Mouse (Mus musculus): ENCODE measurements around the gene Ptprk. TPM values are rescaled to one million over a fixed set of nuclear protein-coding genes. Genes with fewer than 3 reads are reported as not detected.
A peak's percentile ranks its signal among the peaks of the same experiment; 100 is the strongest.

Ptprk gene
- 45.2 and 46.4 TPM in 2 replicates for polyA plus RNA-seq (2015; fragmentation: Nextera tagmentation; extraction: Ambion mirVana)

DNA sequence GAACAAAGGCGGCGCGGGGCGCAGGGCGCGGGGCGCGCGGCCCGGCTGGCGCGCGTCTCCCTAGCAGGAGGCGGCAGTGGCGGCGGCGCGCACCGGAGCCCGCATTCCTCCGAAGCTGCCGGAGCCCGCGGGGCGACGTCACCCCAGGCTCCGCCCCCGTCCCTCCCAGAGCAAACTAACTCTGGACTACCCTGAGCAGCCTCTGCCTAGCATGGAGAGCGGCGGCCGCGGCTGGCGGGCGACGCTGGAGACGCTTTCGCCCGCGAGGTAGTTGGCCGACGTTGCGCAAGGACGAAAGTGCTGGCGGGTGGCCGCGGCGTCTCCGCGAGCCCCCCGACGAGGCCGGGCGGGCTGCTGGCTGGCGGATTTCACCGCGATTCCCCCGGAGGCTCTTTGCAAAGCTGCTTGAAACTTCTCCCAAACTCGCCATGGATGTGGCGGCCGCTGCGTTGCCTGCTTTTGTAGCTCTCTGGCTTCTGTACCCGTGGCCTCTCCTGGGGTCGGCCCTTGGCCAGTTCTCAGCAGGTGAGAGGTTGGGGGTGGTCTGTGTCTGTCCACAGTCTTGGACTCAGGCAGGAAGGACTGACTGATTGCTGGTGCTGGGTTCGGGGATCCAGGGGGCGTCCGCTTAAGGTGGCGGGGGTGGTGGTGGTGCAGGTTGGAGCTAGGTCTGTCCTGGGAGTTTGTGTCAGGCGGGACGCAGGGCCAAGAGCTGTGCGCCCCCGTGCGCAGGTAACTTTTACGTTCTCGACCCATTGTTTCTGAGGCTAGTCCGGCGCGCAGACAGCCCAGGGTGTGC is at the start of gene Ptprk:
TSS of gene Ptprk (plus strand) at position 168 of the 799 bp plus-strand sequence.
- H3K27ac ChIP-seq (ENCODE audit: low read length) = peak within 1 kb of the TSS; percentile 97
- WGBS = under 1% methylated on average over 72 of the region's 77 CpGs
- peak; percentile 98 for ATAC-seq (ENCODE audit: insufficient read depth, low FRiP score)

DNA sequence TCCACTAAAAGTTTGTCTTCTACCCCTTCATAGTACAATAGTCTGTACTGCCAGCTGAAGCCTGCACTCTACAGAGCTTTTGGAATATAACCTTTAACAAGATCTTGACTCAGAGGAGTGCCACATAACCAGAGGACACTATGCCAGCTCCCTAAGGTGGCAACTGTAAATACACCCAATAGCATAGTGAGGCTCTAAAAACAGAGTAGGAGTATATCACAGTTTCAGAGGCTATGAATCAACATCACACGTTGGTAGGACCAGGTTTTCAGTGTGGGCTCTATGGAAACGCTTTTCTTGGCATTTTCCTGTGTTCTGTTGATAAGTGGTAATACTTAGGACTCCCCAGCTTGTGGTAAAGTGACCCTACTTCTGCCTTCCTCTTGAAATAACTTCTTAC is 46.8 kb upstream of the Ptprk start:
- H3K4me1 ChIP-seq (ENCODE audit: control insufficient read depth, insufficient read depth, low read length) = no peaks in the 10 kb centered on the region
- 68% methylated on average over 2 of the region's 2 CpGs for WGBS
- no peak for ATAC-seq (ENCODE audit: insufficient read depth, low FRiP score)
- no peak overlapping the region for H3K4me2 ChIP-seq (ENCODE audit: low read depth, low read length)
- no peaks in the 10 kb centered on the region for H3K9me3 ChIP-seq (replicated peaks; ENCODE audit: control insufficient read depth, low read length)
- H3K27me3 ChIP-seq (ENCODE audit: control insufficient read depth, insufficient read depth, low read length) = no peaks in the 10 kb centered on the region
- no peak overlapping the region for H3K9ac ChIP-seq (ENCODE audit: low read length)
- H3K36me3 ChIP-seq (ENCODE audit: control insufficient read depth, insufficient read depth, low read length) = no peaks in the 10 kb centered on the region
- H3K4me3 ChIP-seq (replicated peaks; ENCODE audit: low read length) = no peak overlapping the region
- no peak overlapping the region for H3K27ac ChIP-seq (ENCODE audit: low read length)

More for the DNA sequence above, at the start of gene Ptprk:
- no peaks in the 10 kb centered on the region for H3K9me3 ChIP-seq (replicated peaks; ENCODE audit: control insufficient read depth, low read length)
- no peaks in the 10 kb centered on the region for H3K36me3 ChIP-seq (ENCODE audit: control insufficient read depth, insufficient read depth, low read length)
- peaks cover 8% of the 10 kb centered on the region for H3K4me1 ChIP-seq (ENCODE audit: control insufficient read depth, insufficient read depth, low read length)
- H3K9ac ChIP-seq (ENCODE audit: low read length) = peak within 1 kb of the TSS; percentile 94
- peak within 1 kb of the TSS; percentile 96 for H3K4me3 ChIP-seq (replicated peaks; ENCODE audit: low read length)
- no peaks in the 10 kb centered on the region for H3K27me3 ChIP-seq (ENCODE audit: control insufficient read depth, insufficient read depth, low read length)
- peak within 1 kb of the TSS; percentile 72 for H3K4me2 ChIP-seq (ENCODE audit: low read depth, low read length)

DNA sequence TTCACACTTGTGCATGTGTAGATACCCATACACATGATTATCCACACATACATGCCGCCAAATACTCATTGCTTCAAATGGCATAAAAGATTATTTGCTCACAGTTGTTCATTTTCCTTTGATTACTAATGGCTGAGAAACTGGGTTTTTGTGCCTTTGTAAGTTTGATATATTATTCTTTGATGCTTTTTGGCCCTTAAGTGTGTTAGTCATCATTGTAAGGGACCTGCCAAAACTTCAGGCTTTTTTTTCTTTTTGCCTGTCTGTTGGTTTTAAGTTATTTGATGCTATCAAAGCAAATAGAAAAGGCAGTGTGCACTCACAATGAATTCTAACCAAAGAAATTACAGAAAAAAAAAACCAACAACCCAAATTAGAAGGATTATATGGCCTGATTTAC is 38.2 kb upstream of the Ptprk start:
- H3K4me2 ChIP-seq (ENCODE audit: low read depth, low read length) = no peak overlapping the region
- 93% methylated on average over 1 of the region's 1 CpGs for whole genome bisulfite sequencing
- H3K36me3 ChIP-seq (ENCODE audit: control insufficient read depth, insufficient read depth, low read length) = no peaks in the 10 kb centered on the region
- no peak for ATAC-seq (ENCODE audit: insufficient read depth, low FRiP score)
- no peak overlapping the region for H3K4me3 ChIP-seq (replicated peaks; ENCODE audit: low read length)
- no peaks in the 10 kb centered on the region for H3K27me3 ChIP-seq (ENCODE audit: control insufficient read depth, insufficient read depth, low read length)
- H3K27ac ChIP-seq (ENCODE audit: low read length) = no peak overlapping the region
- no peaks in the 10 kb centered on the region for H3K4me1 ChIP-seq (ENCODE audit: control insufficient read depth, insufficient read depth, low read length)
- H3K9ac ChIP-seq (ENCODE audit: low read length) = no peak overlapping the region
- no peaks in the 10 kb centered on the region for H3K9me3 ChIP-seq (replicated peaks; ENCODE audit: control insufficient read depth, low read length)

DNA sequence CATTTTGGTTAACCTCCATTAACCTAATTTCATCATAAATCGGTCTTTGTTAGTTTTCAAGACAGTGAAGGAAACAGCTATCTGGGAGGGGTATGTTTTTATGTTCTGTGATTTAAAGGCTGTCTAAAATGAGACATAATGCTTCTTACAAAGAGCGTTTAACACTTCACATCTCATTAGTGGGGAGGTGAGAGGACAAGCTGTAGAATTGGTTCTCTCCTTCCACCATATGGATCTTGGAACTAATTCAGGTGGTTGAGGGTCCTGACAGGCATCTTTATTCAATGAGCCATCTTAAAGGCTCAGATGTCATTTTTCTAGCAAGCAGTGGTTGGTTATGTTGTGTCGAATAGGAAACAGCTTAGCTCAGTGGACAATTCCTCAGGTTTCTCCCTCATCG is 19.9 kb upstream of the Ptprk start:
- WGBS = 74% methylated on average over 4 of the region's 4 CpGs
- Histone ChIP-seq H3K27me3 (ENCODE audit: control insufficient read depth, insufficient read depth, low read length) (no peaks in the 10 kb centered on the region), H3K9ac (ENCODE audit: low read length) (no peak overlapping the region), H3K4me1 (ENCODE audit: control insufficient read depth, insufficient read depth, low read length) (no peaks in the 10 kb centered on the region), H3K27ac (ENCODE audit: low read length) (no peak overlapping the region), H3K36me3 (ENCODE audit: control insufficient read depth, insufficient read depth, low read length) (no peaks in the 10 kb centered on the region), H3K9me3 (replicated peaks; ENCODE audit: control insufficient read depth, low read length) (no peaks in the 10 kb centered on the region), H3K4me2 (ENCODE audit: low read depth, low read length) (no peak overlapping the region), H3K4me3 (replicated peaks; ENCODE audit: low read length) (no peak overlapping the region)
- ATAC-seq (ENCODE audit: insufficient read depth, low FRiP score) = no peak

DNA sequence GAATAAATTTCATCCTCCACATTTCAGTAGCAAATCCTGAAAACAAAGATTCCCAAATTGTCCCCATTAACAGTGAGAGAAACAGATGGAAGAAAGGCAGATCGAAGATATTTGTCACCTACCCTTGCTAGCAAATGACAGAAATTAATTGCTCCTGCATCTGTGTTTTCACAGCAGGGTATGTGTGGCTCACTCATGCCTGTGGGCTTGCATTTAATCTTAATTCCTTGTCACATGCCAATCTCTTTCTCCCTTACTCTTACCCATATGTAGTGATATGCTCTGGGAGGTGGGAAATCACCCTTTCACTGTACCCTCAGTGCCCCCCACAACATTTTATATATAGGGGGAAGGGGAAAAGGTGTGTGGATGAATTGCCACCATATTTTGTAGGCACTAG is 15.4 kb upstream of the Ptprk start:
- Histone ChIP-seq H3K4me3 (replicated peaks; ENCODE audit: low read length) (no peak overlapping the region), H3K9me3 (replicated peaks; ENCODE audit: control insufficient read depth, low read length) (no peaks in the 10 kb centered on the region), H3K4me2 (ENCODE audit: low read depth, low read length) (no peak overlapping the region), H3K9ac (ENCODE audit: low read length) (no peak overlapping the region), H3K27ac (ENCODE audit: low read length) (no peak overlapping the region), H3K4me1 (ENCODE audit: control insufficient read depth, insufficient read depth, low read length) (no peaks in the 10 kb centered on the region), H3K27me3 (ENCODE audit: control insufficient read depth, insufficient read depth, low read length) (no peaks in the 10 kb centered on the region), H3K36me3 (ENCODE audit: control insufficient read depth, insufficient read depth, low read length) (no peaks in the 10 kb centered on the region)
- no peak for ATAC-seq (ENCODE audit: insufficient read depth, low FRiP score)
- 94% methylated on average over 1 of the region's 1 CpGs for WGBS

DNA sequence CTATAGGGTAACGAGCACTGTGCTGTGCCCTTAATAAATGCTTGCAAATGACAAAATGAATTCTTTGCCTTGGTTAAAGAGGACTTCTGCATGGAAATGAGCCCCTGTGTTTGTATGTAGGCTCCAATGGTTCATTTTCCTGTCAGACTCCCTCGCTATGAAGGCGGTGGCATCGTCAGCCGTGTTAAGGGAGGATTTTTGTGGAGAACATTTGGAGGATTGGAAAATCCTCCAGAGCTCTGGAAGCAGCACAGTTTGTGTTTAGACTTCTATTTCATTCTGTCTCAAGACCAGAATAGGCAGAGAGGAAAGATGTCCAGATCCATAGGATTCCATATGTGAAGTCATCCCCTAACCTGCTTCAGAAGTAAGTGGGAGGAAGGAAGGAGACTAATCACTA is 6.6 kb upstream of the Ptprk start:
- H3K4me1 ChIP-seq (ENCODE audit: control insufficient read depth, insufficient read depth, low read length) = no peaks in the 10 kb centered on the region
- H3K27me3 ChIP-seq (ENCODE audit: control insufficient read depth, insufficient read depth, low read length) = no peaks in the 10 kb centered on the region
- no peak overlapping the region for H3K4me2 ChIP-seq (ENCODE audit: low read depth, low read length)
- H3K4me3 ChIP-seq (replicated peaks; ENCODE audit: low read length) = no peak overlapping the region
- H3K27ac ChIP-seq (ENCODE audit: low read length) = no peak overlapping the region
- 85% methylated on average over 5 of the region's 5 CpGs for WGBS
- H3K9ac ChIP-seq (ENCODE audit: low read length) = no peak overlapping the region
- no peaks in the 10 kb centered on the region for H3K9me3 ChIP-seq (replicated peaks; ENCODE audit: control insufficient read depth, low read length)
- no peaks in the 10 kb centered on the region for H3K36me3 ChIP-seq (ENCODE audit: control insufficient read depth, insufficient read depth, low read length)
- no peak for ATAC-seq (ENCODE audit: insufficient read depth, low FRiP score)

DNA sequence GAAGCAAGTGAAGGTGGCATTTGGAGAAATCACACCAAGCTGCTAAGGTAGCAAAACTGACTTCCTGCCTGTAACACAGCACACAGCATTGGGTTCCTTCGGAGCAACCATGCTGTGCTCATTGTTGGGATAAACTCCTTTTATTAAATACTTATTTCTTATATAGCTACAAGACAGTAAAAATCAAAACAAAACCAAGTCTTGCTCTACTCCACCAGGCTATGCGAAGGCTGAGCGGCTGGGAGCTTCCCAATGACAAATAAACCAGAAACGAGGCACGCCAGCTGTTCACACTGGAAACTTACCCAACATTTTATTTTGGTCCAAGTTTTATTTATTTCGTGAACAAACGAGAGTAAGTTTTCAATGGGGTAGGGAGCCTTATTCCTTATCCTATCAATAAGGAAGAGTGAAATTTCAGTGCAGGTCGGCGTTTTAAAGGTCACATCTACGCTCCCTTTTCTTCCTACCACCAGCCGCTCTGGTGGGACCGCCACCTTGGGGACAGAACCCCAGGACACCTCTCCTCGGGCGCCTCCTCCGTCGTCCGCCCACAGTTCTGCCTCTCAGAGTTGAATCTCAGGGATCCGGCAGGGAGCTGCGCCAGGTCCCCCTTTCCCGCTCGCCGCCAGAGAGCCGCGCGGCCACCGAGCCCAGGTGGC is 498 bp upstream of the Ptprk start:
- H3K9me3 ChIP-seq (replicated peaks; ENCODE audit: control insufficient read depth, low read length) = no peaks in the 10 kb centered on the region
- peak overlapping the region; percentile 96 for H3K4me3 ChIP-seq (replicated peaks; ENCODE audit: low read length)
- peak; percentile 48 for ATAC-seq (ENCODE audit: insufficient read depth, low FRiP score)
- peak overlapping the region; percentile 93 for H3K9ac ChIP-seq (ENCODE audit: low read length)
- H3K4me2 ChIP-seq (ENCODE audit: low read depth, low read length) = peak overlapping the region; percentile 60
- H3K27me3 ChIP-seq (ENCODE audit: control insufficient read depth, insufficient read depth, low read length) = no peaks in the 10 kb centered on the region
- peak overlapping the region; percentile 96 for H3K27ac ChIP-seq (ENCODE audit: low read length)
- peaks cover 7% of the 10 kb centered on the region for H3K4me1 ChIP-seq (ENCODE audit: control insufficient read depth, insufficient read depth, low read length)
- WGBS = under 1% methylated on average over 26 of the region's 26 CpGs
- no peaks in the 10 kb centered on the region for H3K36me3 ChIP-seq (ENCODE audit: control insufficient read depth, insufficient read depth, low read length)

DNA sequence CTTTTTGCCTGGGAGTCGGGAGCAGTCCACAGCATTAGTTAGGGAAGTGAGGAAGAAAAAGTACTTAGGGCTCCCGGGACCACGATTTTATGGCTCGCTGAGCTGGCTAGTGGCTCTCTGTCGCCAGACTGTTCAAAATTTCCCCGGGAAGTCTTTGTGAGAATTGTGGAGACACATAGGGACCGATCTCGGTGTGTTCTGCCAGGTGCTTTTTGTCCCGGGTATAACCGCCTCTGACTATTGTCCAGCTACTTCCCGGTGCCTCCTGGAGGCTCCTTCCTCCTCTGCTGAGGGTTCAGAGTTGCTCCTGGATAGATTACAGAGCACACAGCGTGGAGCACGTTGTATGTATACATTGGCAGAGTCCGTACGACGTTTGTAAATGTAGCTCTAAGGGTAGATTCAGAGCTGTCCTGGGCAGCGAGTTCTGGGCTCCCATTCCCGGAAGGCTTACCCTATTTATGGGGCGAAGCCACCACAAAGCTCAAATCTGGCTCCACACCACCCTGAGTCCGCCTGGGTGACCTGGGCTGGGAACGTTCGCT is 943 bp downstream of the Ptprk start:
- Histone ChIP-seq H3K4me3 (replicated peaks; ENCODE audit: low read length) (peak overlapping the region; percentile 96), H3K36me3 (ENCODE audit: control insufficient read depth, insufficient read depth, low read length) (no peaks in the 10 kb centered on the region), H3K9ac (ENCODE audit: low read length) (peak overlapping the region; percentile 94), H3K4me2 (ENCODE audit: low read depth, low read length) (peak overlapping the region; percentile 72), H3K4me1 (ENCODE audit: control insufficient read depth, insufficient read depth, low read length) (peaks cover 8% of the 10 kb centered on the region), H3K27ac (ENCODE audit: low read length) (peak overlapping the region; percentile 97), H3K9me3 (replicated peaks; ENCODE audit: control insufficient read depth, low read length) (no peaks in the 10 kb centered on the region), H3K27me3 (ENCODE audit: control insufficient read depth, insufficient read depth, low read length) (no peaks in the 10 kb centered on the region)
- WGBS = under 1% methylated on average over 22 of the region's 22 CpGs
- peak; percentile 54; the same call in 1 of the 2 replicates for ATAC-seq (ENCODE audit: insufficient read depth, low FRiP score)
